Mouse (Mus musculus): ENCODE data around the gene Dxo.

The Dxo gene

GRCm38 (mm10) chr17:34879336-34879879, 42.6 kb downstream of the Dxo start, which contains the start of gene Zbtb12:
TSS of gene Zbtb12 (plus strand) at chr17:34879483.
- no peak for DNase-seq (ENCODE audit: extremely low read depth, low read depth, low spot score)

DNA sequence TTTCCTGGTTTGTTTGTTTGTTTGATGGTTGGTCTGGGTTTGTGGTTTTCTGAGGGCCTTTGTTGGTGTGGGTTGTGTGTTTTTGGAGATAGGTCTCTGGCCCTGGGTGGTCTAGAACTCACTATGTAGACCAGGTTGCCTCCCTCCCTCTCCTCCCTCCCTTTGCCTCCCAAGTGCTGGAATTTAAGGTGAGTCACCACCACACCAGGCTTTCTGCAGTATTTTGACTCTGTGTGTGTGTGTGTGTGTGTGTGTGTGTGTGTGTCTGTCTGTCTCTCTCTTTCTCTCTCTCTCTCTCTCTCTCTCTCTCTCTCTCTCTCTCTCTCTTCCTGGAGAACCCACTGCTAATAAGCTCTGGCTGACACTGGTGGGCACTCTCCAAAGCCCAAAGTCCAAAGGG, 44.3 kb downstream of the Dxo start:
- no peak for DNase-seq (ENCODE audit: extremely low read depth, low read depth, low spot score)

- DNase-seq (ENCODE audit: extremely low read depth, low read depth, low spot score): no peak
Measured at GRCm38 (mm10) chr17:34881683-34882310, 45.0 kb downstream of the Dxo start, which contains the start of gene Gm20547. TSS of gene Gm20547 (minus strand) at chr17:34882042.

DNA sequence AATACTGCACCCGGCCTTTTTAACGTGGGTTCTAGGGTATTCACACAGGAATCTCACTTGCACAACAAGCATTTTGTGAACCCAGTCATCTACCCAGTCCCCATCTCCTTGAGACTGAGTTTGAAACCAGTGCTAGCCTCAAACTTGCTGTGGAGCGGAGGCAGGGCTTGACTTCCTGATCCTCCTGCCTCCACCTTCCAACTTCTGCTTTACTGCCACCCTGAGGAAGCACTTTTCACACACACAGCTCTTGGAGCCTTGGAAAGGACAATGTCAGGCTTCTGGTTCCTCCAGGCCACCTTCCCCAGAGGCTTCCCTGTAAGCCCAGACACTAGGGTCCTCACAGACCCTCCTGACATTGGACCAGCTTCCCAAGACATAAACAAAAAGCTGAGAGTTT, 46.5 kb downstream of the Dxo start:
- DNase-seq (ENCODE audit: extremely low read depth, low read depth, low spot score): no peak

DNA sequence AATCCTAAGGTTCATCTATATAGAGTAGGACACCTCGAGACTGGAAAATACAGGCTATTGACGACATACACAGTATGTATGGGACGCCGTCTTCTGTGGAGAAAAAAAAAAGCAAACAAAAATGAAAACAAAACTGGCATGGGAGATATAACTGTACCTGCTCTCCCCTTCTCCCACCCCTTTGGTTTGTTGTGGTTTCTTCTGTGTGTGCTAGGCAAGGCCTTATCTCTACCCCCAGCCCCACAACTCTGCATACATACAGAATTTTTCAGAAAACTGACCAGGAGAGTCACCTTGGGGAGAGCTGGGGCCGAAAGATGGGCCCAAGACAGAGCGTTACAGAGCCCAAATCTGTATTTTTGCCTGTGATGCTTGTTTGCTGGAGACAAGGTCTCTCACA, 47.9 kb downstream of the Dxo start:
- DNase-seq (ENCODE audit: extremely low read depth, low read depth, low spot score): no peak

GRCm38 (mm10) chr17:34885615-34886014, 48.8 kb downstream of the Dxo start:
- no peak for DNase-seq (ENCODE audit: extremely low read depth, low read depth, low spot score)

- no peak for DNase-seq (ENCODE audit: extremely low read depth, low read depth, low spot score)
Measured at GRCm38 (mm10) chr17:34887942-34888341, 51.1 kb downstream of the Dxo start.
